Mouse (Mus musculus) lung, embryonic 14.5 days (tissue): ENCODE measurements around the gene Ubash3b. TPM values are rescaled to one million over a fixed set of nuclear protein-coding genes. Genes with fewer than 3 reads are reported as not detected.

ENCODE experiments used
- ATAC-seq: fragments of 200-750 bp; cut with Nextera tagmentation; 2 replicates; pipeline ENCODE4 v1.8.0; 2017; ENCODE audit warnings: mild to moderate bottlenecking, moderate TSS enrichment, moderate library complexity; ENCODE audit not compliant: insufficient read depth
- DNase-seq: peaks from one replicate; pipeline ENCODE4 v3.0.0-alpha.2; 2015
- H3K27ac ChIP-seq: fragments of 300-500 bp; sonication (generic); 2 replicates; pipeline ENCODE4 v1.5.1; 2014; ENCODE audit warnings: low read depth, mild to moderate bottlenecking, moderate library complexity
- H3K27me3 ChIP-seq: fragments of 300-500 bp; sonication (generic); 2 replicates; pipeline ENCODE4 v1.6.1; 2014; ENCODE audit warnings: low read length, control low read depth; ENCODE audit not compliant: insufficient read depth
- H3K36me3 ChIP-seq: fragments of 300-500 bp; sonication (generic); 2 replicates; pipeline ENCODE4 v1.6.1; 2014; ENCODE audit warnings: control low read depth; ENCODE audit not compliant: insufficient read depth
- H3K4me1 ChIP-seq: fragments of 300-500 bp; sonication (generic); 2 replicates; pipeline ENCODE4 v1.6.1; 2014; ENCODE audit warnings: antibody characterized with exemption, control low read depth; ENCODE audit not compliant: insufficient read depth
- H3K4me2 ChIP-seq: fragments of 300-500 bp; sonication (generic); 2 replicates; pipeline ENCODE4 v1.6.1; 2014; ENCODE audit warnings: mild to moderate bottlenecking
- H3K4me3 ChIP-seq: fragments of 300-500 bp; sonication (generic); 2 replicates; pipeline ENCODE4 v1.5.1; 2014; ENCODE audit warnings: low read depth, low read length
- H3K9ac ChIP-seq: fragments of 300-500 bp; sonication (generic); 2 replicates; pipeline ENCODE4 v1.6.1; 2014
- H3K9me3 ChIP-seq: fragments of 300-500 bp; sonication (generic); 2 replicates; pipeline ENCODE4 v1.6.1; 2016; ENCODE audit warnings: low read depth, low read length, control low read depth
- CTCF ChIP-seq: IDR thresholded peaks from 2 replicates; pipeline ENCODE4 v1.5.1; 2016; ENCODE audit warnings: antibody characterized with exemption, low read depth
- WGBS: fragments of 180-500 bp; shearing (Covaris S2); extraction: QIAGEN DNeasy Blood & Tissue Kit; methylation state at CpG from one replicate; pipeline ENCODE4 v1.1.7; 2014; 5-methylcytosine and 5-hydroxymethylcytosine counted together
- polyA plus RNA-seq: library from polyadenylated mRNA; unstranded; fragments of >200 nt; fragmentation: Nextera tagmentation; extraction: Ambion mirVana; gene quantifications from 2 replicates; pipeline ENCODE4 v1.2.1, GENCODE M21; 2014

Gene Ubash3b
- polyA plus RNA-seq, 1 experiment from 2014 or later = 8.0 TPM

DNA sequence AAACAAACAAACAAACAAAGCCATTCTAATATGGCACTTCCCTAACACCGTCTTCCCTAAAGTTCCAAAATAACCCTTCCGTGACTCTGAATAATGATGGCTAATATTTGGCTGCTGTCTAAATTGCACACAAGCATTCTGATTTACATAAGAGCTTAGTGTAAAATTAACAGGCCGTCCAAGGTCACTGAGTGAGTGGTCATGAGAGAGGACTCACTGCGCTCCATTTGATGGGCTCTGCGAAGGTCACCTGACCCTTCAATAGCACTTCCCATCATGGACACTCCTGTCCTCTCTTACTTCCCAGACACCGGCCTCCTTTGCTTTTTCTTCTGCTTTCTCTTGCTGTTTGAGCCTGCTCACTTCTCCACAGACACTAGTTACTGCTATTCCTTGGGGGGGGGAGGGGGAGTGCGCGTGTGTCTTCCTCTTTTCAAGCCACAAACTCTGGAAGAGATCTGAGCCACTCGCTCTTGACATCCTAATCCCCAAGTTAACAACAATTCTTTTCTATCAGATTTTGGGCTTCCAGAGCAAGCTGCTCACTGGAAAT, 73.6 kb downstream of the Ubash3b start:
- no peak for ATAC-seq
- Histone ChIP-seq H3K9ac (no peak overlapping the region), H3K4me1 (peaks cover 20% of the 10 kb centered on the region), H3K4me2 (no peak overlapping the region), H3K27ac (no peak overlapping the region), H3K9me3 (no peaks in the 10 kb centered on the region), H3K4me3 (no peak overlapping the region), H3K36me3 (no peaks in the 10 kb centered on the region), H3K27me3 (no peaks in the 10 kb centered on the region)
- no peak for DNase-seq
- no peak for TF ChIP-seq CTCF
- 63% methylated on average over 9 of the region's 9 CpGs for WGBS

DNA sequence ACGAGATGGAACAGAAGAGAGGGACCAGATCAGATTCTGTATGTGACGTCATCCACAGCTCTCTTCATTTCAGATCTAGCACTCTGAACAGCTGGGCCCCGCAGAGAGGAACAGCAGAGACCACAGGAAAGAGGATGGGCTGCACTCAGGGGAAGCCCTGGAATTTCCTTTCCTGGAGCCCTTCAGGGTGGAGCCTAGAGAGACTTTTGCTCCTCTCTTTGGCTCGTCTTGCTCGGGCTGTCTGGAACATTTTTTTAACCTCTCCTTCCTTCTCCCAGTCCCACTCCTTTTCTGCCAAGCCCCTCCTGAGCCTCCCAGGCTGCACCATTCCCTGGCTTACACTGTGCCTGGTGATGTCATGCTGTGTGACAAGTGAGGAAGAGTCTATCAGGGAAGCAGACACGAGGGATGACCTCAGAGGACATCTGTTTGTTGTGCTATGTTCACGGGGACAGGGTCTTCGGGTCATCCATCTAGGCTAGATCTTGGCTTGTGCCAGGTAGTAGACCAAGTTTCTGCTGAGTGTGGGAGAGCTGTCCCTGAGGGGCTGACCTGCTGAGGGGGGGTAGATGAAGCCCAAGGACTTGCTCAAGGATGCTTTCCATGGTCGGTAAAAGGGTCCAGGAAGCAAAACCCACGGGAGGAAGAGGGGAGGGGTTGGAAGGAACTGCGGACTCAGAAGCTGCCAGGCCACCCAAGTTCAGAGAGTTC, 77.2 kb downstream of the Ubash3b start:
- Histone ChIP-seq H3K36me3 (no peaks in the 10 kb centered on the region), H3K4me1 (peaks cover 16% of the 10 kb centered on the region), H3K4me3 (no peak overlapping the region), H3K27ac (peak overlapping the region; percentile 2; the same call in 1 of the 2 replicates), H3K27me3 (no peaks in the 10 kb centered on the region), H3K4me2 (no peak overlapping the region), H3K9me3 (no peaks in the 10 kb centered on the region), H3K9ac (no peak overlapping the region)
- ATAC-seq (peak; percentile 85), DNase-seq (peak; percentile 73)
- WGBS = 13% methylated on average over 11 of the region's 11 CpGs
- TF ChIP-seq CTCF = no peak

DNA sequence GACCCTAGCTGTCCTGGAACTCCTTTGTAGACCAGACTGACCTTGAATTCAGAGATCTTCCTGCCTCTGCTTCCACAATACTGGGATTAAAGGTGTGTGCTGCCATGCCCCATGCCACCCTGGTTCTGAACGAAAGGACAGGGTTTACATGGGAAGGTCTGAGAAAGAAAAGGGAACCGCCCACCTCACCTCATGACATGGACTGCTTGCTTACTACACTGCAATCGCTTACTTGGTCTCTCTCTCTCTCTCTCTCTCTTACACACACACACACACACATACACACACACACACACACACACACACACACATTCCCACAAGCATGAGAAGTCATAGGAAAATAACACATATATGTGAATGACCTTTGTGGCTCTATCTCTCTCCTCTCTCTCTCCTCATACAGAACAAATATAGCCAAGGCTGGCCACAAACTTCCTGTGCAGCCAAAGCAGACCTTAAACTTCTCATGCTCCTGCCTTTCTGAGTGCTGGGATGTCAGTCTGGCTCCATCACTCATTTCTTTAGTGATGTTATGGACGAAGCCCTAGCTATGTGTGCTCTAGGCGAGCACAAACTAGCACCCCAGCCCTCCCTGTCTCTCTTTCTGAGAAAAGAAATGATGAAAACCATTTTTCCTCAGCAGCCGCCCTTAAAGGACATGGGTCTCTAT, 78.0 kb downstream of the Ubash3b start:
- WGBS = 67% methylated on average over 6 of the region's 6 CpGs
- Histone ChIP-seq H3K4me2 (no peak overlapping the region), H3K36me3 (no peaks in the 10 kb centered on the region), H3K4me1 (peaks cover 16% of the 10 kb centered on the region), H3K27me3 (no peaks in the 10 kb centered on the region), H3K27ac (0 out of 2 replicates have a peak overlapping the region, but pooled peaks have one; percentile 2), H3K9ac (no peak overlapping the region), H3K4me3 (no peak overlapping the region), H3K9me3 (no peaks in the 10 kb centered on the region)
- TF ChIP-seq CTCF = no peak
- ATAC-seq (no peak), DNase-seq (no peak)

DNA sequence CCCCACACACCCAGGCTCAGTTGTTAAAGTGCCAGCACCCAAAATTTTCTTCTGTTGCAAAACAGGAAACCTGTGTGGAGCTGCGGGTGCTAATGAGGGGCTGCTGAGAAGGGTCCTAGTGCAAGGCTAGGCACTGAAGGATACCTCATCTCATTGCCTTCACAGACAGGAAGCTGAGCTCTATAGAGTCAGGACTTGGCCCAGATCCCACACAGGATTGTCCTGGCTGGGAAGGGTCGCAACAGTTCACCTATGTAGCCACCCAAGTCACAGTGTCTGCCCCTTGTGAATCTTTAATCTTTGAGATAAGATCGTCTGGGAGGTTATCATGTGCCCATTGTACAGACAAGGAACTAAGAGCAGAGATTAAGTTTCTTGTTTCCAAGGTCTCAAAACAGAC, 78.6 kb downstream of the Ubash3b start:
- Histone ChIP-seq H3K27ac (no peak overlapping the region), H3K4me1 (peaks cover 16% of the 10 kb centered on the region)
- TF ChIP-seq CTCF = no peak

DNA sequence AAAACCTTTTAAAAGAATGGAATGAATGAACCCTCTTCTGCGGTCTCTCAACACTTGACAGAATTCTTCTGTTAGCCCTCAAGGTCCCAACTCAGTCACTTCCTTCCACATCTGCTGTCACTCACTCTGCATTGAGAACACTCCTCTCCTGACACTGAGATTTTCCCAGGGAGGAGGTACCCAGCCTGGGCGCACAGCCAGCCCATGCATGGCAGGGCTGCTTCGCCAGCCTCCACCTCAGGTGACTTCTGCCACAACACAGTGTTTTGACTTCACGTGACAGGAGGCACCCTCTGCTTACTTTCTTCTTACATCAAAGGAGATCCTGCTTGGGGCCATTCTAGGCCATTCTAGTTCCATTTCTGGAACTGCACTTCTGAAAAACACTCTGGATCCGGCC, 80.6 kb downstream of the Ubash3b start:
- Histone ChIP-seq H3K9me3 (no peaks in the 10 kb centered on the region), H3K9ac (no peak overlapping the region), H3K36me3 (no peaks in the 10 kb centered on the region), H3K4me1 (peaks cover 16% of the 10 kb centered on the region), H3K27ac (no peak overlapping the region), H3K27me3 (no peaks in the 10 kb centered on the region), H3K4me2 (no peak overlapping the region), H3K4me3 (no peak overlapping the region)
- WGBS = 75% methylated on average over 5 of the region's 5 CpGs
- no peak for TF ChIP-seq CTCF
- ATAC-seq (no peak), DNase-seq (no peak)

More for the DNA sequence above, 78.6 kb downstream of the Ubash3b start:
- Histone ChIP-seq H3K27me3 (no peaks in the 10 kb centered on the region), H3K9ac (no peak overlapping the region), H3K9me3 (no peaks in the 10 kb centered on the region), H3K36me3 (no peaks in the 10 kb centered on the region), H3K4me3 (no peak overlapping the region), H3K4me2 (no peak overlapping the region)
- 69% methylated on average over 3 of the region's 3 CpGs for WGBS
- ATAC-seq (no peak), DNase-seq (no peak)

DNA sequence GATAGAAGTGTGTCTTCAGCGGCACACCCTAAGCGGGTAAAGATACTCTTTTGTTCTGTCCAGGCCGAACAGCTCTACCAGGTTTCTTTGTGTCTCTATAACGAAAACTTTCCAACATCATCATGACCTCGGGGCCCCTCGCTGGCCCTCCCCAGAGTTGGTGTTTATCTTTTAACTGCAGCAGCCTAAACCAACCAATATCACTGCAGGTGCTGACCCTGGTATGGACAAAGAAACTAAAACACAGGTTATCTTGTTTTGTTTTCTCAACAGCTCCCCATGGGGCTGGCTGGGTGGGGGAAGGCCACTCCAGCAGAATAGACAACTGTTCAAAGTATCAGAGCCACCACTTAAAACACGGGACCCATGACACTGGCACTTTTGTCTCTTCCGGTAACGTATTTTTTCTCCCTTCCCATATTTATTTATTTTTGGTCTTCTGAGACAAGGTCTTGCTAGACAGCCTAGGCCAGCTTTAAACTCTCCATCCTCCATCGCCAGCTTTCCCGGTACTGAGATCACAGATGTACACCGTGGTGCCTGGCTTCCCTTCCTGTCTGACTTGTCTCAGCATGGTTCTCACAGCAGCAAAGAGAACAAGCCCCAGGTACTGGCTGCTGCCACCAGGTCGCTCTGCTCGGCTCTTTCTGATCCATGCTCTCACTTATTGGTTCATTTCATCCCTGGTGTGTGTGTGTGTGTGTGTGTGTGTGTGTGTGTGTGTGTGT, 81.9 kb downstream of the Ubash3b start:
- H3K36me3 ChIP-seq = no peaks in the 10 kb centered on the region
- DNase-seq (no peak), ATAC-seq (no peak)
- H3K27me3 ChIP-seq = no peaks in the 10 kb centered on the region
- H3K9ac ChIP-seq = no peak overlapping the region
- no peak overlapping the region for H3K27ac ChIP-seq
- H3K9me3 ChIP-seq = no peaks in the 10 kb centered on the region
- TF ChIP-seq CTCF = no peak
- no peak overlapping the region for H3K4me2 ChIP-seq
- H3K4me3 ChIP-seq = no peak overlapping the region
- 42% methylated on average over 14 of the region's 14 CpGs for WGBS
- peaks cover 8% of the 10 kb centered on the region for H3K4me1 ChIP-seq

DNA sequence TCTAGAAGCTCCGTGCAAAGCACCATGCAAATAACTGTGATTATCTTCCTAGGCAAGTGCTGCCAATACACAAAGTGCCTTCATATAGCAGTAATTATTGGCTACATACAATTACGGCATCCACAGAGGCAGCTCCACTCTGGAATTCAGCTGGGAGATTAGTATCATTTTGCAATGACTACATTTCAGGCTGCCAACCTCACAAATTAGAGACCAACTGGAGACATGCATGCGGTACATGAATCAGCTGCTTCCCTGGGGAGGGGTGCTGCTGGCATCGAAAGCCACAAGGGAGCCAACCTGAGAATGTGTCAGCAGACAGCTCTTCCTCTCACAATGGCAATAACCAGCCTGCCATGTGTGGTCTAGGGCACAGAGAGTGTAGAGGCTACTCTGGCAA, 83.3 kb downstream of the Ubash3b start:
- Histone ChIP-seq H3K4me2 (no peak overlapping the region), H3K27ac (no peak overlapping the region), H3K36me3 (no peaks in the 10 kb centered on the region), H3K27me3 (no peaks in the 10 kb centered on the region), H3K4me3 (no peak overlapping the region), H3K9me3 (no peaks in the 10 kb centered on the region), H3K4me1 (no peaks in the 10 kb centered on the region), H3K9ac (no peak overlapping the region)
- ATAC-seq (no peak), DNase-seq (no peak)
- 88% methylated on average over 4 of the region's 4 CpGs for WGBS
- TF ChIP-seq CTCF = no peak
